Mouse (Mus musculus) right cerebral cortex, postnatal 25 days (tissue): Measurements from ENCODE around the gene Olfr1160.
"Not testable (repeated sequence)": the region's sequence is repeated elsewhere in the genome, so short reads cannot be mapped to it uniquely, and the experiment has no call there.

Experiments
- DNase-seq: peaks from one replicate; pipeline ENCODE4 v3.0.0; 2022

The Olfr1160 gene

GRCm38 (mm10) chr2:88007515-88008318, at the start of gene Olfr1160:
Olfr1160 (minus strand) TSS chr2:88008268.
- no peak for DNase-seq

GRCm38 (mm10) chr2:88051029-88051428, 43.0 kb upstream of the Olfr1160 start, which contains the start of gene Olfr1162:
Olfr1162 (minus strand) TSS chr2:88051129.
- DNase-seq = no peak

- no peak for DNase-seq
Observed at GRCm38 (mm10) chr2:88037599-88037998, 29.5 kb upstream of the Olfr1160 start, which contains the start of gene Olfr73. Olfr73 (minus strand) TSS chr2:88037699.

- DNase-seq = not testable (repeated sequence)
Observed at GRCm38 (mm10) chr2:88022474-88022873, 14.4 kb upstream of the Olfr1160 start, which contains the start of gene Olfr1161. Olfr1161 (plus strand) TSS chr2:88022774.

GRCm38 (mm10) chr2:87989813-87990212, 18.3 kb downstream of the Olfr1160 start, which contains the start of gene Olfr1158:
Olfr1158 (plus strand) TSS chr2:87990113.
- DNase-seq = no peak

- no peak for DNase-seq
Observed at GRCm38 (mm10) chr2:87974563-87974962, 33.5 kb downstream of the Olfr1160 start, which contains the start of gene Olfr74. Olfr74 (minus strand) TSS chr2:87974663.

- DNase-seq = no peak
Observed at GRCm38 (mm10) chr2:87968199-87968598, 39.9 kb downstream of the Olfr1160 start, which contains the start of gene Olfr1157. Olfr1157 (minus strand) TSS chr2:87968299.

- DNase-seq = no peak
Observed at GRCm38 (mm10) chr2:87953000-87953399, 55.1 kb downstream of the Olfr1160 start, which contains the start of gene Olfr1156. Olfr1156 (minus strand) TSS chr2:87953100.
